Mouse (Mus musculus): Measurements from ENCODE around the gene Lipk.

The Lipk gene

GRCm38 (mm10) chr19:34008002-34008401 is at the start of gene Lipk:
TSS of gene Lipk (plus strand) at chr19:34008290.
- no peak for DNase-seq

DNA sequence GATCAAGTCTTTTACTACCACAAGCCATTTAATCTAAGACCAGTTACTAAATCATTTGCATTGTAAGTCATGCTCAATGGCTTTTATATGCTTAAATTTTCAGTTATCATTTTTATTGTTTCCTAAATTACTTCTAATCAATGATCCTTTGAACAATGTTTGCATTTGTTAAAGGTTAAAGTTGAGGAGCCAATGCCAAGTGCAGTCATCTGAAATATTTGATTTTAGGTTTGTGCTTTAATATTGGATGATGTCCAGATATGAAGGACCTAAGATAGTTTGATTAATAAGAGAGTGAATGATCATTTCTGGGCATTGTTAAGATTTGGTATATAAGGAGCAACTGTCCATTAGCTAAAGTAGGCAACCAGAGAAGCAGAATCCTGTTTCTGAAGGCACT is 47.2 kb upstream of the Lipk start, which contains the start of gene Lipf:
Gene Lipf, plus strand, starts transcription at position 301 of the 400 bp plus-strand sequence.
- DNase-seq = no peak

DNA sequence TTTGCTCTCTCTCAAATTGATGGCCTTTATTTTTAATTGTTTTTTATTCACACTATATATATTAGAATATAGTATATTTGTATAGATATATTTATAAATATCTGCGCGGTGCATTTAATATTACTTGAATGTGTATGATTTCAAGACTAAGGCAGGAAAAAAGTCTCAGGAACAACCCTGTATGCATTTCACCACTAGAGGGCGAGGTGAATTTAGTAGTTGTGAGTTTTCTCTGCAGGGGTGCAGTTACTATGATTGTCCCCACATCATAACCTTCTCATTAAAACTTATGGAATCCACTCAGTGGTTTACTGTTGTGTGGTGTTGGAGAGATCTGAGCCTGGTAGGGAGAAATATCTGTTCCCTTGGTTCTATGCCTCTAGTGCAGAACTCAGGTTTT is 29.1 kb upstream of the Lipk start:
- peak; percentile 12 to 14 for DNase-seq

DNA sequence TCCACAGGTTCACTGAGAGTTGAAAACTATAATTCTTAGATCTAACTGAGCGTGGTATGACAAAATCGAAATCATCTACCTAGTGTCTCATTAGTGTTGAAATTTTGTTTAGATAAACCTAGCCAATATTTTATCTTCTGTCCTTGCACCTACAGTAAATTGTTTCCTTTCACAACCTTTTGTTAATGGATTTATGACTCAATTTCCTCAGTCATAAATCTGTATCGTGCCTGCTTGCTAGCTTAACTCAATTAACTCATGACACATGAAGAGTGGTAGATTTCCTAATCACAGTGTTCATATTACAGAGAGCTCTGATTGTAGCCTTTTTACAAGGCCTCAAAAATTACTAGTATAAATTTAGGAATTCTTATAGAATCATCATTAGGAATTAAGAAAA is 25.0 kb upstream of the Lipk start:
- DNase-seq = no peak

DNA sequence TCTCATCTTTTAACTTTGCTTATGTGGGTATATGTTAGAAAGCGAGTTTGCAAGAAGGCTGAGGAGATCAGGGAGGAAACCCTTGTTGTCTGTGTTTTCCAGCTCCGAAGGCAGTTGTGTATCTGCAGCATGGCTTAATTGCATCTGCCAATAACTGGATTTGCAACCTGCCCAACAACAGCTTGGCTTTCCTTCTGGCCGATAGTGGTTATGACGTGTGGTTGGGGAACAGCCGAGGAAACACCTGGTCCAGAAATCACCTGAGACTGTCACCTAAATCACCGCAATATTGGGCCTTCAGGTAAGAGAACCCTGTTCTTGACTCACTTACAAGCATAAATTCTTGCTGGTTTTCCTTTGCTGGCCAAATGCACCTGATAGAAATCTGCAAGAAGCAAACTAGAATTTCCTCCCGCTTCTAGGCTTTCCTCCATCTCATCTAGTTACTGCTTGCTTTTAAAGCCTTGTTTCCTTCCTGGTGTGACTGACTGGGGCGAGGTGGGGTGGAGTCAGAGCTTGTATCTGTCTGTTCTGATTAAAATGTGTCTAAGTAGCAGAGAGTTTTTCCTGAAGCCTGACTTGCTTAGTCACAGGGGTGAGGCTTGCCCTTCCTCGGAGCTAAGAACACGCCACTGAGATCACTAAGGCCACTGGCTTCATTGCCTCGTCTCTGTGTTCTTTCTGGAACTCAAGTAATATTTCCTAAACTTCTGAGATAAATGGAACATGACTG is 13.5 kb downstream of the Lipk start:
- DNase-seq = no peak

DNA sequence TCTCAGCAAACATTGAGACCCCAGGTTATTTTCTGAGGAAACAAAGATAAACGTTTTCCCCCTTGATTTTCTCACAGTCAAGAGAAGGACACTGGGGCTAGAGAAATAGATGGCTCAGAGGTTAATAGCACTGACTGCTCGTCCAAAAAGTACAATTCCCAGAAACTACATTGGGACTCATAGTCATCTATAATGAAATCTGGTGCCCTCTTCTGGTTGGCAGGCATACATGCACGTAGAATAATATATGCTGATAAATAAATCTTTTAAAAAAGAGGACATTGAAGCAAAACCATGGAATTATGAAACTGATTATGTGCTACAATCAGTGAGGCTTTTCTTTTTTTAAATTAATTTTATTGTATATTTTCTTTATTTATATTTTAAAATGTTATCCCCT is 14.7 kb downstream of the Lipk start:
- DNase-seq = peak; percentile 3 to 4

GRCm38 (mm10) chr19:34039731-34040130 is 31.6 kb downstream of the Lipk start:
- no peak for DNase-seq

- no peak for DNase-seq
These were observed 34.9 kb downstream of the Lipk start for GRCm38 (mm10) chr19:34043008-34043407.

GRCm38 (mm10) chr19:34049371-34050039 is 41.4 kb downstream of the Lipk start:
- DNase-seq = no peak

GRCm38 (mm10) chr19:34051502-34051901 is 43.4 kb downstream of the Lipk start:
- DNase-seq = no peak

DNA sequence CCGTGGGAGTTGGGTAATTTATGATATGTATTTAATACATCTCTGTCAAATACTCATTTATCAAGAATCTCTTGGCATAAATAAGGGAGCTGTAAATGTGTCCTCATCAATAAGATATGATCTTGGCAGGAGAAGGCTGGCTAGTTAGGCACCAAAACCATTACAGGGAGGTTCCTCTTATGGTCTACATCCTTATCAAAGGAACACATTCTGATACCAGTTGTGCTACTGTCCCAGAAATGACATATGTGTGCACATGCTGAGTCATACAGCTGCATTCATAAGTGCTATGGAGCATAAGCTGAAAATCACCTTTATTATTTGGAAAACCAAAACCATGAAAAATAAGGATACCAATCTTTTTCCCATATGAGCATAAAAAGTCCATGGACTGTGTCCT is 55.5 kb downstream of the Lipk start:
- DNase-seq = no peak

GRCm38 (mm10) chr19:34064059-34064458 is 56.0 kb downstream of the Lipk start:
- no peak for DNase-seq

DNA sequence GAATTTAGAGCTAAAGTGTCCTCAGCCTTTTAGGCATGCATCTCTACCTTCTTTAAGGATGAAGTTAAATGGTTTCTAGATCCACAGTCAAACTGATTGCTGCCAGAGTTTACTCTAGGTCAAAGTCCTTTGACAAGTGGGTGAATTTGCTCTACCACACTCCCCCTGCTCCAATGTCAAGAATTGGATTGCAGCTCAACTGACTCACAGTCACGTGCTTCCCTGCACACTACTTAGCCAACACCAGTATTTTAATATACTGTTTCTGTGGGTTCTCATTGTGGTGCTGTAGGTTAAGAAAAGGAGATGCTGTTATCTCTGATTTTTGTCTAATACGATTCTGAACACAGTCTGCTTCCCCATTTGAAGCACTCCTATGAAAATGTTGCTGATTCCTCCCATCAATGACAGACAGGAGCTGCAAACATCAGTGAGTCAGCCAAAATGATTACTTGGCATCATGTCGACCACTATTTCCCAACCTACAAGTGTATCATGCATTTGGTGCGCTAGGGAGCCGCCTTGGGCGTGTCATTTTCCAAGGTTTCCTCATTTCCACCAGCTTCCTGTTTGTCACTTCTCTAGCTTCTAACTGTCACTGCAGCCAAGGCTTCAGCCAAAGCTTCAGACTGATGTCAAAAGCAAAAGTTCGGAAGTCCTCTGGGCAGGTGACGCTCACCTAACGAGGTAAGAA is 58.8 kb downstream of the Lipk start, which contains the start of gene Lipn:
Gene Lipn, plus strand, starts transcription at position 580 of the 694 bp plus-strand sequence.
- DNase-seq = no peak

GRCm38 (mm10) chr19:34074239-34074638 is 66.1 kb downstream of the Lipk start:
- no peak for DNase-seq

- no peak for DNase-seq
These were observed 70.0 kb downstream of the Lipk start for GRCm38 (mm10) chr19:34078130-34078529.

DNA sequence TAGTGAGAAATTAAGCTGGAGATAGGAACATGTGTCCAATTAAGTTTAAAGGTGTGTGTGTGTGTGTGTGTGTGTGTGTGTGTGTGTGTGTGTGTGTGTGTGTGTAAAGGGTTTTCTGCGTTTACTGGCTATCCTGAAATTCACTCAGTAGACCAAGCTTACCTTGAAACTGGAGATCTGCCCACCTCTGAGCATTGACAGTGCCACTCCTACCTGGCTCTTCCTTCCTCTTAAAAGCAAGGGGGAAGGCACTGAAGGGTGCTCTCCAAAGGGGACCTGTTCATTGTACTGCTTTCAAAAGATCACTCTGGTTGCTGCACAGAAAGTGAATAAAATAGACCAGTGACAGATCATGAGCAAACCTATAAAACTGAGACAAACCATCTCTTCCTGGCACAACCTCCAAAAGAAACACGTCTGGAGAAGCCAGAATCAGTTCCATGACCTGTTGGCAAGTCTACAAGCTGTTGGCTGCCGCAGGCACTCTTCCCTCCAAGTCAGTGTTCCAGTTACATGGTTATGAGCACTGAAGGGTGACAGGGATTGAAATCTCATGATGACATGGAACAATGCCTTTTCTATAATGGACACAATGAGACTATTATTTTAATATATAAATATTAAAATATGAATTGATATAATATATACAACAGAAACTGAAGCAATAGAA is 81.1 kb downstream of the Lipk start:
- no peak for DNase-seq

DNA sequence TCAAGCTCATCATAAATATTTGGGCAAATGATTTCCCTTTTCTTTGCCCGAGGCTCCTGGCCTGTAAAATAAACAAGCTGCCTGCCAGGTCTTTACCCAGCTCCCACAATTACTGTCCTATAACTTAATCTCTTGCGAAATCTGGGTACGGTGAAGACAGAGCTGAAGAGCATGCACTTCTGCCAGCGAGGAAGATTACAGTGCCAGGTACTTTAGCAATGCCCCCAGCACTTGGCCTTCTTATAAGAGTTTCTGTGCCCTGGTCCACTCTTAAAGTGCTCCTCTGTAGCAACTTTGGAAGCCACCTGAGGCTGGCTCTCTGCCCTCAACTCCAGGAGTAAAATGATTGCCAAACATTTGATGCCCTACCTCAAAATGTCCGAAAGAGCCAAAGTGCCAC is 87.3 kb downstream of the Lipk start:
- DNase-seq = no peak

GRCm38 (mm10) chr19:34096228-34096627 is 88.1 kb downstream of the Lipk start:
- no peak for DNase-seq

Measured in B cell, adult 2 months (primary cell).